Mouse (Mus musculus) liver, adult 2 months (tissue): ENCODE measurements around the gene Slc25a43. TPM values are rescaled to one million over a fixed set of nuclear protein-coding genes. Genes with fewer than 3 reads are reported as not detected.

Experiments
- DNase-seq: peaks from one replicate; pipeline ENCODE4 v3.0.0-alpha.2; 2011; ENCODE audit warnings: low read depth, low spot score; ENCODE audit errors: extremely low read depth
- H3K27ac ChIP-seq: fragments of 200-500 bp; replicated peaks from 2 replicates; pipeline ENCODE4 v1.5.1; 2012; ENCODE audit warnings: low read depth, mild to moderate bottlenecking, control low read depth, inconsistent platforms, low read length; ENCODE audit not compliant: insufficient read depth
- H3K27me3 ChIP-seq: fragments of 200-500 bp; 2 replicates; pipeline ENCODE4 v1.6.1; 2012; ENCODE audit warnings: mild to moderate bottlenecking, moderate library complexity, low read length, inconsistent platforms; ENCODE audit not compliant: control insufficient read depth, insufficient read depth
- H3K36me3 ChIP-seq: fragments of 200-500 bp; 2 replicates; pipeline ENCODE4 v1.6.1; 2012; ENCODE audit warnings: low read length, inconsistent platforms; ENCODE audit not compliant: control insufficient read depth, insufficient read depth
- H3K4me1 ChIP-seq: fragments of 200-500 bp; 2 replicates; pipeline ENCODE4 v1.6.1; 2011; ENCODE audit warnings: low read length; ENCODE audit not compliant: control insufficient read depth, insufficient read depth
- H3K4me3 ChIP-seq: fragments of 200-500 bp; 2 replicates; pipeline ENCODE4 v1.5.1; 2011; ENCODE audit warnings: low read depth, mild to moderate bottlenecking, control low read depth, low read length, moderate library complexity; ENCODE audit not compliant: insufficient read depth
- H3K79me2 ChIP-seq: fragments of 200-500 bp; 2 replicates; pipeline ENCODE4 v1.6.1; 2012; ENCODE audit warnings: inconsistent platforms, mild to moderate bottlenecking, low read length, moderate library complexity; ENCODE audit not compliant: control insufficient read depth, insufficient read depth
- H3K9ac ChIP-seq: fragments of 200-500 bp; 2 replicates; pipeline ENCODE4 v1.6.1; 2012; ENCODE audit warnings: low read depth, mild to moderate bottlenecking, control low read depth, inconsistent platforms, low read length
- CTCF ChIP-seq: fragments of 200-500 bp; IDR thresholded peaks from 2 replicates; pipeline ENCODE4 v1.5.1; 2011; ENCODE audit warnings: low read depth, low read length, control low read depth
- POLR2A ChIP-seq: fragments of 200-500 bp; IDR thresholded peaks from 2 replicates; pipeline ENCODE4 v1.6.1; 2011; ENCODE audit warnings: low read length, control low read depth; ENCODE audit not compliant: insufficient read depth; ENCODE audit errors: extremely low read depth
- WGBS: fragments of 180-500 bp; shearing (Covaris S2); methylation state at CpG from one replicate; pipeline ENCODE4 v1.1.7; 2018; 5-methylcytosine and 5-hydroxymethylcytosine counted together
- polyA plus RNA-seq: library from polyadenylated mRNA; depleted of rRNA; stranded (reverse); fragments of >200 nt; gene quantifications from 2 replicates; pipeline ENCODE4 v1.2.3, GENCODE M21; 2012
- total RNA-seq: library from RNA; depleted of rRNA; stranded (reverse); fragments of >200 nt; gene quantifications from 2 replicates; pipeline ENCODE4 v1.2.3, GENCODE M21; 2014

Gene Slc25a43
- total and polyA plus RNA-seq, 2 experiments: 0.09 to 0.18 TPM

GRCm38 (mm10) chrX:36814161-36814836, 70.8 kb downstream of the Slc25a43 start:
- no peaks in the 10 kb centered on the region for H3K36me3 ChIP-seq
- H3K27me3 ChIP-seq: no peaks in the 10 kb centered on the region
- DNase-seq: peak; percentile 93
- TF ChIP-seq CTCF: no peak
- TF ChIP-seq POLR2A: no peak
- WGBS: 25% methylated on average over 8 of the region's 8 CpGs
- H3K79me2 ChIP-seq: no peaks in the 10 kb centered on the region
- H3K4me1 ChIP-seq: peaks cover 3% of the 10 kb centered on the region; the same call in 1 of the 2 replicates
- H3K9ac ChIP-seq: no peak overlapping the region; the same call in 1 of the 2 replicates
- peak overlapping the region; percentile 77 for H3K27ac ChIP-seq
- H3K4me3 ChIP-seq: no peak overlapping the region

- Histone ChIP-seq H3K79me2 (no peaks in the 10 kb centered on the region), H3K27ac (peak overlapping the region; percentile 58), H3K4me3 (no peak overlapping the region), H3K27me3 (no peaks in the 10 kb centered on the region), H3K9ac (no peak overlapping the region), H3K4me1 (peaks cover 3% of the 10 kb centered on the region; the same call in 1 of the 2 replicates), H3K36me3 (no peaks in the 10 kb centered on the region)
- TF ChIP-seq POLR2A (no peak), CTCF (no peak)
- no peak for DNase-seq
- WGBS: 87% methylated on average over 4 of the region's 4 CpGs
Observed at GRCm38 (mm10) chrX:36815022-36815421, 71.6 kb downstream of the Slc25a43 start.

- 83% methylated on average over 3 of the region's 4 CpGs for WGBS
- no peaks in the 10 kb centered on the region for H3K36me3 ChIP-seq
- peaks cover 3% of the 10 kb centered on the region; the same call in 1 of the 2 replicates for H3K4me1 ChIP-seq
- H3K4me3 ChIP-seq: no peak overlapping the region
- no peak for TF ChIP-seq CTCF
- TF ChIP-seq POLR2A: no peak
- no peaks in the 10 kb centered on the region for H3K79me2 ChIP-seq
- no peak overlapping the region for H3K27ac ChIP-seq
- no peaks in the 10 kb centered on the region for H3K27me3 ChIP-seq
- DNase-seq: no peak
- no peak overlapping the region for H3K9ac ChIP-seq
Observed at GRCm38 (mm10) chrX:36815439-36815838, 72.0 kb downstream of the Slc25a43 start.

- Histone ChIP-seq H3K4me3 (no peak overlapping the region), H3K27ac (no peak overlapping the region), H3K9ac (no peak overlapping the region), H3K4me1 (peaks cover 3% of the 10 kb centered on the region; the same call in 1 of the 2 replicates), H3K36me3 (no peaks in the 10 kb centered on the region), H3K27me3 (no peaks in the 10 kb centered on the region), H3K79me2 (no peaks in the 10 kb centered on the region)
- DNase-seq: no peak
- TF ChIP-seq CTCF (no peak), POLR2A (no peak)
- WGBS: 52% methylated on average over 8 of the region's 8 CpGs
Observed at GRCm38 (mm10) chrX:36816368-36816899, 73.0 kb downstream of the Slc25a43 start.

GRCm38 (mm10) chrX:36816953-36817441, 73.5 kb downstream of the Slc25a43 start:
- Histone ChIP-seq H3K4me3 (no peak overlapping the region), H3K27ac (no peak overlapping the region), H3K4me1 (peaks cover 3% of the 10 kb centered on the region; the same call in 1 of the 2 replicates), H3K27me3 (no peaks in the 10 kb centered on the region), H3K36me3 (no peaks in the 10 kb centered on the region), H3K79me2 (no peaks in the 10 kb centered on the region), H3K9ac (no peak overlapping the region)
- no peak for DNase-seq
- WGBS: 57% methylated on average over 10 of the region's 10 CpGs
- TF ChIP-seq POLR2A (no peak), CTCF (no peak)

- no peak overlapping the region for H3K27ac ChIP-seq
- H3K79me2 ChIP-seq: no peaks in the 10 kb centered on the region
- peaks cover 10% of the 10 kb centered on the region for H3K4me1 ChIP-seq
- 34% methylated on average over 4 of the region's 4 CpGs for WGBS
- no peak for TF ChIP-seq POLR2A
- TF ChIP-seq CTCF: no peak
- no peak overlapping the region for H3K9ac ChIP-seq
- no peak for DNase-seq
- no peak overlapping the region for H3K4me3 ChIP-seq
- H3K27me3 ChIP-seq: no peaks in the 10 kb centered on the region
- H3K36me3 ChIP-seq: no peaks in the 10 kb centered on the region
Observed at GRCm38 (mm10) chrX:36819575-36819974, 76.1 kb downstream of the Slc25a43 start.
